In the genomic region with DNA sequence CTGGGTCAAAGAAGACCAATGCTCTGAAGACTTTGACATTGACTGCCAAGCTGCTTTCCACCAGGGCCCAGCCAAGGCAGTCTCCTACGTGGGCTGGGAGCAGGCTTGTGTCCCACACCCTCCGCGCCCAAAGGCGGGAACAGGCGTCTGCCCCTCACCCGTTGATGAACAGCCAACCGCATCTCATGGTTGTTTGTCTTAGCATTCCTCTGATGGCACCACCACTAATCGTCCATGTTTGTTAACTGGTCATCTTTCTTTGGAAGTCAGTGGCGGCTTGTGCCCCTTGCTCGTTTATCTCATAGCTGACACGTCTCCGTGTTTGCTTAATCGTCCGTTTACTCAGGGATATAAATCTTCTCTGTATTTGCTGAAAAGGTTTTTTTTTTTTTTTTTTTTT, we compare ENCODE assay signal across 10 mouse cellular contexts. TPM values are rescaled to one million over a fixed set of nuclear protein-coding genes. Genes with fewer than 3 reads are reported as not detected.
A peak's percentile ranks its signal among the peaks of the same experiment; 100 is the strongest.
DNase-seq lines count a peak whose midpoint lies in the region; ATAC-seq and TF ChIP-seq lines count a peak whose summit lies in the region.
"Had no signal": no experiment of that assay in that cellular context is flagged by ENCODE, and none has a peak within 500 bp of the region (broad histone marks: within the 10 kb centered on the region; RNA-seq: fewer than 3 reads in every experiment).

No protein-coding gene starts in this region.

- 55% methylated on average over 14 of the region's 14 CpGs for WGBS in heart, embryonic 14.5 days
- 24% methylated on average over 14 of the region's 14 CpGs for WGBS in hindbrain, embryonic 16.5 days
- 43% methylated on average over 14 of the region's 14 CpGs for WGBS in midbrain, postnatal 0 days

- H3K9me3 ChIP-seq in heart, embryonic 14.5 days (ENCODE audit: control insufficient read depth, low read length): no peaks in the 10 kb centered on the region
- no peaks in the 10 kb centered on the region for H3K9me3 ChIP-seq in hindbrain, embryonic 16.5 days (ENCODE audit: control insufficient read depth, low read length)
- no peaks in the 10 kb centered on the region for H3K9me3 ChIP-seq in midbrain, postnatal 0 days (ENCODE audit: low read length)

- no peak for DNase-seq in heart, postnatal 4 days
- peak; percentile 61 for DNase-seq in embryo, embryonic 9.5 days (ENCODE audit: extremely low spot score)
- DNase-seq in midbrain, postnatal 0 days (ENCODE audit: low spot score): peak; percentile 31
- DNase-seq in frontal cortex, adult 2 months (ENCODE audit: extremely low spot score in 1 of 2, low spot score in 1 of 2): no peak
- no peak for DNase-seq in right cerebral cortex, adult 2 months (ENCODE audit: low spot score in 2 of 2)
- DNase-seq in ovary, postnatal 10 days (ENCODE audit: low spot score): no peak
- DNase-seq: cerebellum, postnatal 36 days; lung, adult 2 months had no signal

- H3K9ac ChIP-seq in heart, embryonic 14.5 days (ENCODE audit: low read length): no peak overlapping the region; the same call in 1 of the 2 replicates
- no peak overlapping the region for H3K9ac ChIP-seq in hindbrain, embryonic 16.5 days (ENCODE audit: low read depth, low read length)
- no peak overlapping the region for H3K9ac ChIP-seq in midbrain, postnatal 0 days (replicated peaks; ENCODE audit: low read length, poor library complexity, severe bottlenecking)

- peaks cover 30 to 38% of the 10 kb centered on the region in 2 experiments for H3K4me1 ChIP-seq in heart, embryonic 14.5 days (ENCODE audit: control insufficient read depth in 2 of 2, insufficient read depth in 2 of 2, low read length in 2 of 2)
- peaks cover 15% of the 10 kb centered on the region for H3K4me1 ChIP-seq in hindbrain, embryonic 16.5 days (ENCODE audit: control insufficient read depth, insufficient read depth, low read depth, low read length)
- H3K4me1 ChIP-seq in midbrain, postnatal 0 days (ENCODE audit: insufficient read depth, low read length): peaks cover 4% of the 10 kb centered on the region; the same call in 1 of the 2 replicates

- TF ChIP-seq CTCF in midbrain, postnatal 0 days (IDR thresholded peaks at IDR 0.05): no peak

- H3K4me2 ChIP-seq in heart, embryonic 14.5 days (ENCODE audit: low read length): no peak overlapping the region
- H3K4me2 ChIP-seq in hindbrain, embryonic 16.5 days (ENCODE audit: low read length): no peak overlapping the region
- no peak overlapping the region for H3K4me2 ChIP-seq in midbrain, postnatal 0 days (ENCODE audit: low read depth, low read length, poor library complexity, severe bottlenecking)

- no peak overlapping the region for H3K4me3 ChIP-seq in heart, embryonic 14.5 days (ENCODE audit: control insufficient read depth in 1 of 2, insufficient read depth in 1 of 2, low read depth in 1 of 2, low read length in 2 of 2)
- no peak overlapping the region for H3K4me3 ChIP-seq in hindbrain, embryonic 16.5 days (ENCODE audit: low read length)
- no peak overlapping the region for H3K4me3 ChIP-seq in midbrain, postnatal 0 days (ENCODE audit: low read depth, low read length)

- H3K27me3 ChIP-seq in heart, embryonic 14.5 days (ENCODE audit: control insufficient read depth, insufficient read depth, low read length): no peaks in the 10 kb centered on the region
- H3K27me3 ChIP-seq in hindbrain, embryonic 16.5 days (replicated peaks; ENCODE audit: control insufficient read depth, insufficient read depth, low read length): no peaks in the 10 kb centered on the region
- no peaks in the 10 kb centered on the region for H3K27me3 ChIP-seq in midbrain, postnatal 0 days (ENCODE audit: insufficient read depth, low read length)

- peak overlapping the region; percentile 48 to 72 for H3K27ac ChIP-seq in heart, embryonic 14.5 days (replicated peaks in 1 of 2; ENCODE audit: control insufficient read depth in 1 of 2, insufficient read depth in 1 of 2, low read depth in 2 of 2, low read length in 2 of 2)
- peak overlapping the region; percentile 57 for H3K27ac ChIP-seq in hindbrain, embryonic 16.5 days (ENCODE audit: low read depth, low read length)
- H3K27ac ChIP-seq in midbrain, postnatal 0 days (ENCODE audit: low read depth, low read length): peak overlapping the region; percentile 57; the same call in 1 of the 2 replicates

- ATAC-seq in heart, embryonic 14.5 days (ENCODE audit: insufficient number of reproducible peaks, insufficient read depth, low FRiP score, low read depth): no peak
- no peak for ATAC-seq in hindbrain, embryonic 16.5 days
- ATAC-seq in midbrain, postnatal 0 days (ENCODE audit: low FRiP score): no peak

- no peaks in the 10 kb centered on the region for H3K36me3 ChIP-seq in heart, embryonic 14.5 days (ENCODE audit: control insufficient read depth, insufficient read depth, low read length)
- no peaks in the 10 kb centered on the region for H3K36me3 ChIP-seq in hindbrain, embryonic 16.5 days (ENCODE audit: control insufficient read depth, insufficient read depth, low read length)
- H3K36me3 ChIP-seq in midbrain, postnatal 0 days (ENCODE audit: insufficient read depth, low read length): no peaks in the 10 kb centered on the region

RNA-seq across cellular contexts. Expression of gene Tnnt3, which starts 10.9 kb away (rescaled TPM):
- 3.9 and 5.8 TPM in 2 replicates for polyA plus RNA-seq in heart, embryonic 14.5 days (2014; fragmentation: Nextera tagmentation; extraction: Ambion mirVana)
- 10 to 100 TPM in 1 of 2 experiments, under 1 TPM in 1; 0.98 to 10.9 TPM for total RNA-seq in heart, postnatal 4 days (2021)
- polyA plus RNA-seq in hindbrain, embryonic 16.5 days (2015; fragmentation: Nextera tagmentation; extraction: Ambion mirVana): 3.1 and 25.7 TPM in 2 replicates
- 1.3 and 1.5 TPM in 2 replicates for total RNA-seq in midbrain, postnatal 0 days (2014; rRNA removed)
- 2.0 and 3.1 TPM in 2 replicates for polyA plus RNA-seq in midbrain, postnatal 0 days (2015; fragmentation: Nextera tagmentation; extraction: Ambion mirVana)
- polyA plus RNA-seq in frontal cortex, adult 2 months (2012; rRNA removed): 0.50 and 1.8 TPM in 2 replicates

RNA-seq across cellular contexts. Expression of gene Mrpl23, which starts 23.0 kb away (rescaled TPM):
- 23.5 and 23.8 TPM in 2 replicates for polyA plus RNA-seq in heart, embryonic 14.5 days (2014; fragmentation: Nextera tagmentation; extraction: Ambion mirVana)
- total RNA-seq in heart, postnatal 4 days (2021): 1 to 10 TPM; 3.7 to 6.4 TPM
- 22.3 and 26.2 TPM in 2 replicates for polyA plus RNA-seq in hindbrain, embryonic 16.5 days (2015; fragmentation: Nextera tagmentation; extraction: Ambion mirVana)
- 56.3 and 60.8 TPM in 2 replicates for total RNA-seq in midbrain, postnatal 0 days (2014; rRNA removed)
- polyA plus RNA-seq in midbrain, postnatal 0 days (2015; fragmentation: Nextera tagmentation; extraction: Ambion mirVana): 24.6 and 30.1 TPM in 2 replicates
- polyA plus RNA-seq in frontal cortex, adult 2 months (2012; rRNA removed): 81.6 and 81.9 TPM in 2 replicates

RNA-seq across cellular contexts. Expression of gene Lsp1, which starts 48.9 kb away (rescaled TPM):
- polyA plus RNA-seq in heart, embryonic 14.5 days (2014; fragmentation: Nextera tagmentation; extraction: Ambion mirVana): 48.6 and 49.3 TPM in 2 replicates
- total RNA-seq in heart, postnatal 4 days (2021): 100 to 1,000 TPM in 1 of 2 experiments, 10 to 100 TPM in 1; 93.3 to 108 TPM
- polyA plus RNA-seq in hindbrain, embryonic 16.5 days (2015; fragmentation: Nextera tagmentation; extraction: Ambion mirVana): 5.5 and 6.0 TPM in 2 replicates
- total RNA-seq in midbrain, postnatal 0 days (2014; rRNA removed): 5.1 and 11.0 TPM in 2 replicates
- 5.3 and 8.7 TPM in 2 replicates for polyA plus RNA-seq in midbrain, postnatal 0 days (2015; fragmentation: Nextera tagmentation; extraction: Ambion mirVana)
- 11.0 and 11.2 TPM in 2 replicates for polyA plus RNA-seq in frontal cortex, adult 2 months (2012; rRNA removed)

Comparison
In these comparisons a context has a peak if more than half of its experiments do, and no peak if none do; other contexts are left out.
1. DNase-seq: peak in embryo, embryonic 9.5 days (single experiment) and midbrain, postnatal 0 days (single experiment); none in heart, postnatal 4 days (single experiment), frontal cortex, adult 2 months (0 of 2), right cerebral cortex, adult 2 months (0 of 2) and ovary, postnatal 10 days (single experiment).
2. Peak in every context shown above with its lines, with median percentiles within 50 percentile points of each other: H3K27ac ChIP-seq.